Comparison of ENCODE assay signal across 16 mouse cellular contexts in genomic region chr17:79925865-79926421, GRCm38 (mm10). TPM values are rescaled to one million over a fixed set of nuclear protein-coding genes. Genes with fewer than 3 reads are reported as not detected.
DNase-seq lines count a peak whose midpoint lies in the region; ATAC-seq and TF ChIP-seq lines count a peak whose summit lies in the region.
"Had no signal": no experiment of that assay in that cellular context is flagged by ENCODE, and none has a peak within 500 bp of the region (broad histone marks: within the 10 kb centered on the region; RNA-seq: fewer than 3 reads in every experiment).

No protein-coding gene starts in this region.

- no peak overlapping the region for H3K4me2 ChIP-seq in lung, postnatal 0 days (replicated peaks; ENCODE audit: low read depth, low read length)
- H3K4me2 ChIP-seq in liver, embryonic 14.5 days (ENCODE audit: low read depth): peak overlapping the region; percentile 55
- H3K4me2 ChIP-seq: heart, embryonic 12.5 days; kidney, embryonic 15.5 days; midbrain, embryonic 12.5 days had no signal

- peak; percentile 43 for ATAC-seq in lung, postnatal 0 days
- peak; percentile 78 for ATAC-seq in liver, embryonic 14.5 days (ENCODE audit: insufficient read depth)
- ATAC-seq: forebrain, embryonic 14.5 days; hindbrain, postnatal 0 days had no signal

- DNase-seq in lung, postnatal 0 days (ENCODE audit: low spot score): no peak
- DNase-seq in lung, postnatal 36 days: no peak
- DNase-seq in induced T-regulatory cell, adult 2 months (ENCODE audit: low read depth): peak; percentile 16
- DNase-seq in liver, embryonic 14.5 days (ENCODE audit: low read depth in 3 of 3, low spot score in 3 of 3): peak; percentile 29 to 41 (median 33)
- no peak for DNase-seq in spleen, postnatal 10 days (ENCODE audit: low spot score in 2 of 2)
- no peak for DNase-seq in hindbrain, embryonic 10.5 days (ENCODE audit: low spot score)
- DNase-seq in gastrocnemius, postnatal 4 days (ENCODE audit: low spot score in 2 of 2): no peak
- DNase-seq: adrenal gland, postnatal 25 days; gastrocnemius, postnatal 25 days; layer of hippocampus, postnatal 36 days had no signal

- no peak overlapping the region for H3K4me3 ChIP-seq in lung, postnatal 0 days (ENCODE audit: low read depth, low read length)
- H3K4me3 ChIP-seq in liver, embryonic 14.5 days (ENCODE audit: insufficient read depth in 1 of 2, low read depth in 2 of 2, low read length in 2 of 2): peak overlapping the region; percentile 17 to 39; a peak in 3 of 4 replicates
- H3K4me3 ChIP-seq in small intestine, adult 2 months (ENCODE audit: low read depth, low read length): peak overlapping the region; percentile 0; the same call in 1 of the 2 replicates
- H3K4me3 ChIP-seq in hindbrain, embryonic 10.5 days: no peak overlapping the region
- H3K4me3 ChIP-seq: heart, embryonic 12.5 days; kidney, embryonic 15.5 days; midbrain, embryonic 12.5 days had no signal

- H3K27me3 ChIP-seq in lung, postnatal 0 days (replicated peaks; ENCODE audit: insufficient read depth, low read length): no peaks in the 10 kb centered on the region
- H3K27me3 ChIP-seq in liver, embryonic 14.5 days (ENCODE audit: control insufficient read depth, insufficient read depth, low read length): no peaks in the 10 kb centered on the region
- no peaks in the 10 kb centered on the region for H3K27me3 ChIP-seq in small intestine, adult 2 months (ENCODE audit: control insufficient read depth, insufficient read depth, low read length)
- no peaks in the 10 kb centered on the region for H3K27me3 ChIP-seq in hindbrain, embryonic 10.5 days (ENCODE audit: insufficient read depth, poor library complexity, severe bottlenecking)
- H3K27me3 ChIP-seq: heart, embryonic 12.5 days; kidney, embryonic 15.5 days; midbrain, embryonic 12.5 days had no signal

- TF ChIP-seq EP300 in lung, postnatal 0 days (IDR thresholded peaks at IDR 0.05): no peak
- peak; percentile 26; the same call in 1 of the 2 replicates for TF ChIP-seq EP300 in liver, embryonic 14.5 days (IDR thresholded peaks at IDR 0.05; ENCODE audit: low read depth)

- no peaks in the 10 kb centered on the region for H3K36me3 ChIP-seq in lung, postnatal 0 days (ENCODE audit: insufficient read depth, low read length)
- H3K36me3 ChIP-seq in liver, embryonic 14.5 days (replicated peaks; ENCODE audit: control insufficient read depth, insufficient read depth, low read depth): no peaks in the 10 kb centered on the region
- no peaks in the 10 kb centered on the region for H3K36me3 ChIP-seq in small intestine, adult 2 months (ENCODE audit: control insufficient read depth, insufficient read depth, low read length)
- H3K36me3 ChIP-seq in hindbrain, embryonic 10.5 days: no peaks in the 10 kb centered on the region
- H3K36me3 ChIP-seq: heart, embryonic 12.5 days; kidney, embryonic 15.5 days; midbrain, embryonic 12.5 days had no signal

- no peaks in the 10 kb centered on the region for H3K9me3 ChIP-seq in lung, postnatal 0 days (ENCODE audit: low read length)
- H3K9me3 ChIP-seq in liver, embryonic 14.5 days (ENCODE audit: control insufficient read depth, low read length): no peaks in the 10 kb centered on the region
- no peaks in the 10 kb centered on the region for H3K9me3 ChIP-seq in hindbrain, embryonic 10.5 days
- H3K9me3 ChIP-seq: heart, embryonic 12.5 days; kidney, embryonic 15.5 days; midbrain, embryonic 12.5 days had no signal

- no peaks in the 10 kb centered on the region for H3K4me1 ChIP-seq in lung, postnatal 0 days (ENCODE audit: insufficient read depth, low read depth, low read length)
- peaks cover 3 to 24% of the 10 kb centered on the region in 2 experiments; a peak in 2 of 4 replicates for H3K4me1 ChIP-seq in liver, embryonic 14.5 days (replicated peaks; ENCODE audit: control insufficient read depth in 2 of 2, insufficient read depth in 2 of 2, low read length in 1 of 2)
- peaks cover 5% of the 10 kb centered on the region; the same call in 1 of the 2 replicates for H3K4me1 ChIP-seq in small intestine, adult 2 months (ENCODE audit: control insufficient read depth, insufficient read depth, insufficient read length, low read length)
- no peaks in the 10 kb centered on the region for H3K4me1 ChIP-seq in hindbrain, embryonic 10.5 days (replicated peaks)
- H3K4me1 ChIP-seq: heart, embryonic 12.5 days; kidney, embryonic 15.5 days; midbrain, embryonic 12.5 days had no signal

- H3K9ac ChIP-seq in lung, postnatal 0 days (replicated peaks; ENCODE audit: low read depth): no peak overlapping the region
- H3K9ac ChIP-seq in liver, embryonic 14.5 days (replicated peaks): peak overlapping the region; percentile 19; the same call in 1 of the 2 replicates
- H3K9ac ChIP-seq: heart, embryonic 12.5 days; kidney, embryonic 15.5 days; midbrain, embryonic 12.5 days had no signal

- 66% methylated on average over 11 of the region's 11 CpGs for WGBS in lung, postnatal 0 days
- 36% methylated on average over 11 of the region's 11 CpGs for WGBS in liver, embryonic 14.5 days (ENCODE audit: insufficient replicate concordance)
- WGBS in small intestine, adult 2 months: 18% methylated on average over 11 of the region's 11 CpGs
- 94% methylated on average over 11 of the region's 11 CpGs for WGBS in hindbrain, embryonic 10.5 days

- no peak for TF ChIP-seq POLR2A in small intestine, adult 2 months (IDR thresholded peaks at IDR 0.05; ENCODE audit: low read depth, low read length)

- no peak overlapping the region for H3K27ac ChIP-seq in lung, postnatal 0 days (ENCODE audit: low read length)
- H3K27ac ChIP-seq in liver, embryonic 14.5 days: peak overlapping the region; percentile 21
- peak overlapping the region; percentile 83 for H3K27ac ChIP-seq in small intestine, adult 2 months (ENCODE audit: insufficient read depth, low read depth, low read length)
- no peak overlapping the region for H3K27ac ChIP-seq in hindbrain, embryonic 10.5 days
- H3K27ac ChIP-seq: hindbrain, postnatal 0 days; kidney, embryonic 15.5 days; midbrain, embryonic 12.5 days had no signal

- TF ChIP-seq CTCF in lung, postnatal 0 days (IDR thresholded peaks at IDR 0.05): no peak
- TF ChIP-seq CTCF in liver, embryonic 14.5 days (IDR thresholded peaks at IDR 0.05; ENCODE audit: low read depth): no peak
- TF ChIP-seq CTCF in small intestine, adult 2 months (IDR thresholded peaks at IDR 0.05; ENCODE audit: extremely low read depth, insufficient read length, insufficient replicate concordance, low read depth, low read length): no peak

RNA-seq across cellular contexts. Expression of gene Atl2, which starts 30.0 kb away (rescaled TPM):
- polyA plus RNA-seq in lung, postnatal 0 days (2015; fragmentation: Nextera tagmentation; extraction: Ambion mirVana): 19.3 and 22.8 TPM in 2 replicates
- polyA plus RNA-seq in liver, embryonic 14.5 days (2012; rRNA removed): 13.6 and 19.4 TPM in 2 replicates
- 26.4 and 31.2 TPM in 2 replicates for polyA plus RNA-seq in liver, embryonic 14.5 days (2014; fragmentation: Nextera tagmentation; extraction: Ambion mirVana)
- 4.8 and 12.8 TPM in 2 replicates for polyA plus RNA-seq in small intestine, adult 2 months (2012; rRNA removed)
- polyA plus RNA-seq in hindbrain, embryonic 10.5 days (2016; fragmentation: Nextera tagmentation; extraction: Ambion mirVana): 31.5 and 38.7 TPM in 2 replicates
- total RNA-seq in gastrocnemius, postnatal 4 days (2021): 10 to 100 TPM; 41.2 to 49.7 TPM

Comparison
In these comparisons a context has a peak if more than half of its experiments do, and no peak if none do; other contexts are left out.
1. DNase-seq: peak in induced T-regulatory cell, adult 2 months (single experiment) and liver, embryonic 14.5 days (3 of 3); none in lung, postnatal 0 days (single experiment), lung, postnatal 36 days (single experiment), spleen, postnatal 10 days (0 of 2), hindbrain, embryonic 10.5 days (single experiment) and gastrocnemius, postnatal 4 days (0 of 2).
2. H3K27ac ChIP-seq: peak in liver, embryonic 14.5 days (single experiment) and small intestine, adult 2 months (single experiment); none in lung, postnatal 0 days (single experiment) and hindbrain, embryonic 10.5 days (single experiment).
3. H3K4me3 ChIP-seq: peak in liver, embryonic 14.5 days (2 of 2) and small intestine, adult 2 months (single experiment); none in lung, postnatal 0 days (single experiment) and hindbrain, embryonic 10.5 days (single experiment).